Mouse (Mus musculus): ENCODE results near the gene Aldh1a2.

Gene Aldh1a2

GRCm38 (mm10) chr9:71216036-71216995 is 727 bp downstream of the Aldh1a2 start:
- CTCF ChIA-PET, result no interaction called here

- CTCF ChIA-PET, result interaction anchor here (0.6 kb wide), 1 partner anchor 8 kb away, joined by 3 read pairs; no protein-coding TSS in a partner anchor
Observed at GRCm38 (mm10) chr9:71216996-71217792, 1.6 kb downstream of the Aldh1a2 start.

- CTCF ChIA-PET, result no interaction called here
Observed at GRCm38 (mm10) chr9:71217793-71218095, 2.2 kb downstream of the Aldh1a2 start.

GRCm38 (mm10) chr9:71219161-71219560 is 3.6 kb downstream of the Aldh1a2 start:
- CTCF ChIA-PET, result interaction anchor here (0.5 kb wide), 1 partner anchor 30 kb away, joined by 21 read pairs; no protein-coding TSS in a partner anchor

- CTCF ChIA-PET, result interaction anchor here (0.5 kb wide), 1 partner anchor 1692 kb away, joined by 3 read pairs; no protein-coding TSS in a partner anchor
Observed at GRCm38 (mm10) chr9:71220401-71220800, 4.8 kb downstream of the Aldh1a2 start.

GRCm38 (mm10) chr9:71227226-71227970 is 11.8 kb downstream of the Aldh1a2 start:
- CTCF ChIA-PET, result no interaction called here

- CTCF ChIA-PET, result no interaction called here
Observed at GRCm38 (mm10) chr9:71230011-71230410, 14.4 kb downstream of the Aldh1a2 start.

GRCm38 (mm10) chr9:71236540-71236939 is 21.0 kb downstream of the Aldh1a2 start:
- CTCF ChIA-PET, result no interaction called here

- CTCF ChIA-PET, result no interaction called here
Observed at GRCm38 (mm10) chr9:71239926-71240325, 24.3 kb downstream of the Aldh1a2 start.

GRCm38 (mm10) chr9:71241515-71242411 is 26.2 kb downstream of the Aldh1a2 start:
- CTCF ChIA-PET, result interaction anchor here (0.7 kb wide), 1 partner anchor 996 kb away, joined by 3 read pairs; no protein-coding TSS in a partner anchor

- CTCF ChIA-PET, result interaction anchor here (0.7 kb wide), 1 partner anchor 996 kb away, joined by 3 read pairs; no protein-coding TSS in a partner anchor
Observed at GRCm38 (mm10) chr9:71242412-71242781, 26.8 kb downstream of the Aldh1a2 start.

GRCm38 (mm10) chr9:71254380-71254779 is 38.8 kb downstream of the Aldh1a2 start:
- CTCF ChIA-PET, result no interaction called here

GRCm38 (mm10) chr9:71262711-71263110 is 47.1 kb downstream of the Aldh1a2 start:
- CTCF ChIA-PET, result no interaction called here

- CTCF ChIA-PET, result no interaction called here
Observed at GRCm38 (mm10) chr9:71269711-71270110, 54.1 kb downstream of the Aldh1a2 start.

- CTCF ChIA-PET, result no interaction called here
Observed at GRCm38 (mm10) chr9:71270205-71270604, 54.6 kb downstream of the Aldh1a2 start.

GRCm38 (mm10) chr9:71276149-71276721 is 60.6 kb downstream of the Aldh1a2 start:
- CTCF ChIA-PET, result no interaction called here

GRCm38 (mm10) chr9:71278741-71279140 is 63.2 kb downstream of the Aldh1a2 start:
- CTCF ChIA-PET, result no interaction called here

GRCm38 (mm10) chr9:71283156-71283555 is 67.6 kb downstream of the Aldh1a2 start:
- CTCF ChIA-PET, result no interaction called here

- CTCF ChIA-PET, result no interaction called here
Observed at GRCm38 (mm10) chr9:71285231-71285630, 69.6 kb downstream of the Aldh1a2 start.

GRCm38 (mm10) chr9:71286420-71286819 is 70.8 kb downstream of the Aldh1a2 start:
- CTCF ChIA-PET, result no interaction called here

GRCm38 (mm10) chr9:71288738-71289137 is 73.1 kb downstream of the Aldh1a2 start:
- CTCF ChIA-PET, result no interaction called here
